Mouse (Mus musculus): ENCODE measurements around the gene Hspa14. TPM values are rescaled to one million over a fixed set of nuclear protein-coding genes. Genes with fewer than 3 reads are reported as not detected.

Hspa14 gene
- total and polyA plus RNA-seq, 2 experiments from 2014 or later = 56.6 to 61.0 TPM

DNA sequence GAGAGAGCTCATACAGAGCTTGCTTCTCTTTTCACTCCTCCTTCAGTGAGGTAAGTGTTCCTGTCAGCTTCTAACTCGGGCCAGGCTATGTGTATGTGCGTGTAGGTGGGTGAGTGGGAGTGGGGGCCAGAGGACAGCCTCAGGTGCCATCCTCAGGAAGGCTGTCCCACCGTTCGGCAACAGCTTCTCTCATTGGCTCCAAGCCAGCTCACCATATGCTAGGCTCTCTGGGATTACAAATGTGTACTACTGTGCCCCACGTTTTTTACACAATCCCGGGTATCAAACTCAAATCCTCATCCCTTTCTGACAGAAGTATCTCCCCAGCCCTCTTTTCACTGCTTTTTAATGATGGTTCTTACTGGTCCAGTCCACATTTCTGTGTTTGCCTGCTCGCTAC, 68.4 kb downstream of the Hspa14 start:
- Histone ChIP-seq H3K9ac (replicated peaks; ENCODE audit: low read length) (no peak overlapping the region), H3K9me3 (ENCODE audit: low read length) (no peaks in the 10 kb centered on the region), H3K4me3 (ENCODE audit: low read length) (no peak overlapping the region), H3K4me2 (ENCODE audit: low read depth, low read length) (no peak overlapping the region), H3K27ac (no peak overlapping the region), H3K27me3 (ENCODE audit: insufficient read depth, low read length) (no peaks in the 10 kb centered on the region), H3K36me3 (ENCODE audit: insufficient read depth, low read length) (peaks cover 27% of the 10 kb centered on the region), H3K4me1 (ENCODE audit: insufficient read depth, low read length) (no peaks in the 10 kb centered on the region)
- 64% methylated on average over 7 of the region's 7 CpGs for WGBS
- ATAC-seq (no peak), DNase-seq (ENCODE audit: low spot score) (peak; percentile 6)
- TF ChIP-seq CTCF (IDR thresholded peaks at IDR 0.05; ENCODE audit: low read depth) = no peak

Other genes starting within 250 kb of the Hspa14 start
- gene Nmt2, start 228.6 kb downstream of the Hspa14 start, total RNA-seq (2014; rRNA removed) = 55.2 and 69.3 TPM in 2 replicates
- 104 and 106 TPM in 2 replicates for gene Nmt2, start 228.6 kb downstream of the Hspa14 start, polyA plus RNA-seq (2015; fragmentation: Nextera tagmentation; extraction: Ambion mirVana)
- 7.0 and 8.7 TPM in 2 replicates for gene Rpp38, start 180.2 kb downstream of the Hspa14 start, total RNA-seq (2014; rRNA removed)
- 7.1 and 8.6 TPM in 2 replicates for gene Rpp38, start 180.2 kb downstream of the Hspa14 start, polyA plus RNA-seq (2015; fragmentation: Nextera tagmentation; extraction: Ambion mirVana)
- gene Acbd7, start 176.6 kb downstream of the Hspa14 start, total RNA-seq (2014; rRNA removed) = 3.0 TPM in 1 of 2 replicates, not detected in the other
- gene Acbd7, start 176.6 kb downstream of the Hspa14 start, polyA plus RNA-seq (2015; fragmentation: Nextera tagmentation; extraction: Ambion mirVana) = 9.0 and 9.2 TPM in 2 replicates
- not detected in 2 replicates for gene Olah, start 115.6 kb downstream of the Hspa14 start, total RNA-seq (2014; rRNA removed)
- 0.20 TPM in 1 of 2 replicates, not detected in the other for gene Olah, start 115.6 kb downstream of the Hspa14 start, polyA plus RNA-seq (2015; fragmentation: Nextera tagmentation; extraction: Ambion mirVana)
- 3.0 and 6.4 TPM in 2 replicates for gene Meig1, start 90.2 kb downstream of the Hspa14 start, total RNA-seq (2014; rRNA removed)
- 12.4 and 15.8 TPM in 2 replicates for gene Meig1, start 90.2 kb downstream of the Hspa14 start, polyA plus RNA-seq (2015; fragmentation: Nextera tagmentation; extraction: Ambion mirVana)
- gene Dclre1c, start 88.7 kb downstream of the Hspa14 start, total RNA-seq (2014; rRNA removed) = 6.8 and 9.6 TPM in 2 replicates
- 8.1 and 8.5 TPM in 2 replicates for gene Dclre1c, start 88.7 kb downstream of the Hspa14 start, polyA plus RNA-seq (2015; fragmentation: Nextera tagmentation; extraction: Ambion mirVana)
- gene Suv39h2, start 37.8 kb downstream of the Hspa14 start, total RNA-seq (2014; rRNA removed) = 5.4 and 6.2 TPM in 2 replicates
- 7.9 and 8.9 TPM in 2 replicates for gene Suv39h2, start 37.8 kb downstream of the Hspa14 start, polyA plus RNA-seq (2015; fragmentation: Nextera tagmentation; extraction: Ambion mirVana)
- 8.8 and 10.6 TPM in 2 replicates for gene Gm45902, start within 50 bp of the Hspa14 start, total RNA-seq (2014; rRNA removed)
- gene Gm45902, start within 50 bp of the Hspa14 start, polyA plus RNA-seq (2015; fragmentation: Nextera tagmentation; extraction: Ambion mirVana) = 5.2 and 5.5 TPM in 2 replicates
- 0.32 and 1.1 TPM in 2 replicates for gene Cdnf, start 216 bp upstream of the Hspa14 start, total RNA-seq (2014; rRNA removed)
- 0.38 and 0.47 TPM in 2 replicates for gene Cdnf, start 216 bp upstream of the Hspa14 start, polyA plus RNA-seq (2015; fragmentation: Nextera tagmentation; extraction: Ambion mirVana)
- gene Fam107b, start 57.7 kb upstream of the Hspa14 start, total RNA-seq (2014; rRNA removed) = 34.0 and 41.3 TPM in 2 replicates
- gene Fam107b, start 57.7 kb upstream of the Hspa14 start, polyA plus RNA-seq (2015; fragmentation: Nextera tagmentation; extraction: Ambion mirVana) = 21.0 and 23.6 TPM in 2 replicates